Mouse (Mus musculus) stomach, postnatal 0 days (tissue): ENCODE results near the gene Rptor.

Experiments used
- CTCF ChIP-seq: IDR thresholded peaks from 2 replicates; pipeline ENCODE4 v1.5.1; 2016; ENCODE audit warnings: antibody characterized with exemption, low read depth, mild to moderate bottlenecking, moderate library complexity
- EP300 ChIP-seq: optimal IDR thresholded peaks from 2 replicates; pipeline ENCODE3; 2016; ENCODE audit warnings: antibody characterized with exemption

GRCm38 (mm10) chr11:119943428-119943988, 340.8 kb downstream of the Rptor start:
- peak; percentile 50 for TF ChIP-seq CTCF
- no peak for TF ChIP-seq EP300
